Mouse (Mus musculus): ENCODE results near the gene Tbc1d16. TPM values are rescaled to one million over a fixed set of nuclear protein-coding genes. Genes with fewer than 3 reads are reported as not detected.

Tbc1d16 gene
- polyA plus RNA-seq, 1 experiment from 2014 or later: 11.7 TPM

Small RNAs within 50 kb of the gene (microRNA-seq; reads per million reads assigned to microRNA genes)
- gene Mir6934 (ENCODE audit: borderline number of aligned reads): 0.50 reads per million

Other genes with a start within 250 kb of the Tbc1d16 start
- gene Enpp7, start 240.3 kb downstream of the Tbc1d16 start, polyA plus RNA-seq (2014; fragmentation: Nextera tagmentation; extraction: Ambion mirVana): not detected in 2 replicates
- gene Cbx2, start 205.5 kb downstream of the Tbc1d16 start, polyA plus RNA-seq (2014; fragmentation: Nextera tagmentation; extraction: Ambion mirVana): 23.9 and 28.3 TPM in 2 replicates
- gene Cbx8, start 187.5 kb downstream of the Tbc1d16 start, polyA plus RNA-seq (2014; fragmentation: Nextera tagmentation; extraction: Ambion mirVana): 9.6 and 10.1 TPM in 2 replicates
- gene Cbx4, start 142.3 kb downstream of the Tbc1d16 start, polyA plus RNA-seq (2014; fragmentation: Nextera tagmentation; extraction: Ambion mirVana): 11.0 and 13.5 TPM in 2 replicates
- gene Ccdc40, start 73 bp upstream of the Tbc1d16 start, polyA plus RNA-seq (2014; fragmentation: Nextera tagmentation; extraction: Ambion mirVana): 3.2 and 7.6 TPM in 2 replicates
- 82.0 and 89.4 TPM in 2 replicates for gene Gaa, start 39.4 kb upstream of the Tbc1d16 start, polyA plus RNA-seq (2014; fragmentation: Nextera tagmentation; extraction: Ambion mirVana)
- gene Eif4a3, start 71.6 kb upstream of the Tbc1d16 start, polyA plus RNA-seq (2014; fragmentation: Nextera tagmentation; extraction: Ambion mirVana): 298 and 322 TPM in 2 replicates
- gene Card14, start 79.3 kb upstream of the Tbc1d16 start, polyA plus RNA-seq (2014; fragmentation: Nextera tagmentation; extraction: Ambion mirVana): 0.93 and 1.4 TPM in 2 replicates
- gene Sgsh, start 127.0 kb upstream of the Tbc1d16 start, polyA plus RNA-seq (2014; fragmentation: Nextera tagmentation; extraction: Ambion mirVana): 7.2 and 7.3 TPM in 2 replicates
- gene Slc26a11, start 127.1 kb upstream of the Tbc1d16 start, polyA plus RNA-seq (2014; fragmentation: Nextera tagmentation; extraction: Ambion mirVana): 7.8 and 8.4 TPM in 2 replicates
- 5.0 and 5.3 TPM in 2 replicates for gene Rnf213, start 164.6 kb upstream of the Tbc1d16 start, polyA plus RNA-seq (2014; fragmentation: Nextera tagmentation; extraction: Ambion mirVana)

Measured in embryonic facial prominence, embryonic 14.5 days (tissue).